Mouse (Mus musculus) megakaryocyte, embryonic 14.5 days (primary cell): Measurements from ENCODE around the gene Gpr176.

Experiments used
- FLI1 ChIP-seq: IDR thresholded peaks from 2 replicates; pipeline ENCODE4 v1.6.1; 2012; ENCODE audit warnings: low read length, inconsistent platforms, mixed read lengths
- GATA1 ChIP-seq: IDR thresholded peaks from 3 replicates; pipeline ENCODE4 v1.6.1; 2012; ENCODE audit warnings: mixed read lengths, low read length, inconsistent platforms, borderline replicate concordance

GRCm38 (mm10) chr2:118341295-118341694 lies 31.9 kb downstream of the Gpr176 start:
- TF ChIP-seq GATA1 (no peak), FLI1 (no peak)
